Mouse (Mus musculus) limb, embryonic 11.5 days (tissue): ENCODE results near the gene Gp1bb. TPM values are rescaled to one million over a fixed set of nuclear protein-coding genes. Genes with fewer than 3 reads are reported as not detected.
A peak's percentile ranks its signal among the peaks of the same experiment; 100 is the strongest.

Experiments used
- ATAC-seq: fragments of 200-750 bp; cut with Nextera tagmentation; 2 replicates; pipeline ENCODE4 v1.8.0; 2017; ENCODE audit warnings: low read depth; ENCODE audit not compliant: insufficient number of reproducible peaks, low FRiP score, low TSS enrichment
- DNase-seq: peaks from one replicate; pipeline ENCODE4 v3.0.0-alpha.2; 2015; ENCODE audit warnings: low spot score
- H3K27ac ChIP-seq: fragments of 300-500 bp; sonication (generic); replicated peaks from 2 replicates; pipeline ENCODE4 v1.5.1; 2014; ENCODE audit warnings: low read depth, mild to moderate bottlenecking, low read length
- H3K27me3 ChIP-seq: fragments of 300-500 bp; sonication (generic); 2 replicates; pipeline ENCODE4 v1.6.1; 2014; ENCODE audit warnings: mild to moderate bottlenecking, low read length, mixed read lengths; ENCODE audit not compliant: control insufficient read depth, insufficient read depth
- H3K36me3 ChIP-seq: fragments of 300-500 bp; sonication (generic); 2 replicates; pipeline ENCODE4 v1.6.1; 2014; ENCODE audit warnings: mild to moderate bottlenecking, low read length, moderate library complexity, mixed read lengths; ENCODE audit not compliant: control insufficient read depth, insufficient read depth
- H3K4me1 ChIP-seq: fragments of 300-500 bp; sonication (generic); 2 replicates; pipeline ENCODE4 v1.6.1; 2014; ENCODE audit warnings: low read length, mixed read lengths; ENCODE audit not compliant: control insufficient read depth, insufficient read depth
- H3K4me2 ChIP-seq: fragments of 300-500 bp; sonication (generic); 2 replicates; pipeline ENCODE4 v1.6.1; 2014; ENCODE audit warnings: low read depth, mild to moderate bottlenecking, moderate library complexity; ENCODE audit not compliant: severe bottlenecking
- H3K4me3 ChIP-seq: fragments of 300-500 bp; sonication (generic); 2 replicates; pipeline ENCODE4 v1.5.1; 2014; ENCODE audit warnings: low read depth, low read length
- H3K9ac ChIP-seq: fragments of 300-500 bp; sonication (generic); 2 replicates; pipeline ENCODE4 v1.6.1; 2014; ENCODE audit warnings: mild to moderate bottlenecking, low read length
- H3K9me3 ChIP-seq: fragments of 300-500 bp; sonication (generic); 2 replicates; pipeline ENCODE4 v1.6.1; 2016; ENCODE audit warnings: low read length; ENCODE audit not compliant: control insufficient read depth
- WGBS: fragments of 180-500 bp; shearing (Covaris S2); extraction: QIAGEN DNeasy Blood & Tissue Kit; methylation state at CpG from one replicate; pipeline ENCODE4 v1.1.7; 2014; 5-methylcytosine and 5-hydroxymethylcytosine counted together
- polyA plus RNA-seq: library from polyadenylated mRNA; unstranded; fragments of >200 nt; fragmentation: Nextera tagmentation; extraction: Ambion mirVana; gene quantifications from 2 replicates; pipeline ENCODE4 v1.2.1, GENCODE M21; 2014

The Gp1bb gene
- polyA plus RNA-seq, 1 experiment from 2014 or later, result 4.5 TPM

- Histone ChIP-seq H3K36me3 (no peaks in the 10 kb centered on the region), H3K27me3 (peaks cover 77% of the 10 kb centered on the region), H3K4me1 (peaks cover 22% of the 10 kb centered on the region), H3K4me3 (peak overlapping the region; percentile 41), H3K9me3 (no peaks in the 10 kb centered on the region), H3K9ac (no peak overlapping the region), H3K4me2 (peak overlapping the region; percentile 89; the same call in 1 of the 2 replicates), H3K27ac (no peak overlapping the region)
- WGBS, result 14% methylated on average over 6 of the region's 6 CpGs
- ATAC-seq (no peak), DNase-seq (no peak)
These were observed 2.0 kb downstream of the Gp1bb start for GRCm38 (mm10) chr16:18620201-18620600.

DNA sequence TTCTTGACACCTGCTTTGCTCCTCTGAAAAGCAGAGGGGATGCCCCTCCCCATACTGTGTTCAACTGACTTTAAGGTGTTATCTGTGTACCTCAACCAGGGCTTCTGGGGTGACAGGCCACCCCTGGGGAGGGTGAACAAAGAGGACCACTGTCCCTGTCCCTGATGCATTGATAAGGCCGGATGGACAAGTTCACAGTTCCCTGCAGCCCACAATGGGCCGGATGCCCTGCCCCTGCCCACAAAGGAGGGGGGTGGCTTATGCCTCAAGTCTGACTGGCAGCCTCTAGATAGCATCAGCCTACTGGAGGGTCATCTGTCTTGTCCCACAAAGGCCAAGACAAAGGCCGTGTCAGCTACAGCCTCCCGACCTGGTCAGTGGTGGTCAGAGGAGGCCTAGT lies 3.1 kb downstream of the Gp1bb start:
- 58% methylated on average over 4 of the region's 4 CpGs for WGBS
- Histone ChIP-seq H3K4me1 (peaks cover 22% of the 10 kb centered on the region), H3K9me3 (no peaks in the 10 kb centered on the region), H3K27ac (no peak overlapping the region), H3K4me2 (no peak overlapping the region), H3K9ac (no peak overlapping the region), H3K36me3 (no peaks in the 10 kb centered on the region), H3K27me3 (peaks cover 71% of the 10 kb centered on the region), H3K4me3 (no peak overlapping the region)
- ATAC-seq (no peak), DNase-seq (no peak)

GRCm38 (mm10) chr16:18618297-18618696 lies 3.9 kb downstream of the Gp1bb start:
- 74% methylated on average over 2 of the region's 2 CpGs for WGBS
- Histone ChIP-seq H3K9me3 (no peaks in the 10 kb centered on the region), H3K9ac (no peak overlapping the region), H3K27ac (no peak overlapping the region), H3K4me1 (peaks cover 24% of the 10 kb centered on the region), H3K4me2 (no peak overlapping the region), H3K4me3 (no peak overlapping the region), H3K36me3 (no peaks in the 10 kb centered on the region), H3K27me3 (peaks cover 63% of the 10 kb centered on the region)
- DNase-seq (no peak), ATAC-seq (no peak)

DNA sequence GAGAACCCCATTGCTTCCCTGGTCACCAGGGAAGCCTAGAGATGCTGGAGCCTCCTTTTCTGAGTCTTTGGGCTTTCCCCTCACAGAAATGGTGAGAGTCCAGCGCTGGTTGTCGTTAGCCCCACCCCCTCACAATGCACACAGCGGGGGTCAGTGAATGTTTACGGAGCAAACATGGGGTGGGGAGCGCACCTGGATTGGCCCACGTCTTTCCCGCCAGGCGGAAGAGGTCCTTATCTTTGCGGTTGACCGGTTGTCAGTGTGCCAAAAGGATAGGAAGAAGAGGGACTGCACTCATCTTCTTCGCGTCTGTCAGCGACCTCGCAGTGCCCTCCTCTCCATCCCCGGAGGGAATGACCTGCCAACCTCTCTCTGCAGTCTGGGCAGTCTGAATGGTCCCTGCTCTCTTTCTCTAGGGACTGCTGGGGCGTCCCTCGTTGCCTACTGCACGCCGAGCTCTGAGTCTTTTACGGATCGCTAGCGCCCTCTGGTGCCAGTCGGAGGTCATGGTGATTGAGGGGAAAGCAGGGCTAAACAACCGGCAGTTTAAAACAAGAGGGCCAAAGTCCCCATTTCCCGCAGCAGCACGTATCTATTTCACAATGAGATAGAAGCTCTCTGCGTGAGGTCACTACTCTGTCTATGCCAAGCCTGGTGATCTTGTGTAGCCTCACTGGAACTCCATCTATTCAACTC lies 4.7 kb downstream of the Gp1bb start:
- Histone ChIP-seq H3K4me1 (peaks cover 32% of the 10 kb centered on the region), H3K4me2 (peak overlapping the region; percentile 43), H3K27ac (no peak overlapping the region), H3K36me3 (no peaks in the 10 kb centered on the region), H3K27me3 (peaks cover 55% of the 10 kb centered on the region), H3K4me3 (no peak overlapping the region), H3K9me3 (no peaks in the 10 kb centered on the region), H3K9ac (peak overlapping the region; percentile 30; the same call in 1 of the 2 replicates)
- no peak for ATAC-seq
- peak; percentile 96 for DNase-seq
- WGBS, result 2% methylated on average over 27 of the region's 27 CpGs

GRCm38 (mm10) chr16:18613301-18613700 lies 8.9 kb downstream of the Gp1bb start:
- H3K27me3 ChIP-seq, result peaks cover 29% of the 10 kb centered on the region
- 36% methylated on average over 3 of the region's 3 CpGs for whole genome bisulfite sequencing

GRCm38 (mm10) chr16:18611752-18612151 lies 10.5 kb downstream of the Gp1bb start:
- H3K4me2 ChIP-seq, result no peak overlapping the region
- no peaks in the 10 kb centered on the region for H3K36me3 ChIP-seq
- no peak overlapping the region for H3K4me3 ChIP-seq
- no peaks in the 10 kb centered on the region for H3K9me3 ChIP-seq
- 16% methylated on average over 13 of the region's 13 CpGs for WGBS
- ATAC-seq (no peak), DNase-seq (peak; percentile 44)
- no peak overlapping the region for H3K9ac ChIP-seq
- H3K27me3 ChIP-seq, result peaks cover 24% of the 10 kb centered on the region
- peaks cover 28% of the 10 kb centered on the region for H3K4me1 ChIP-seq
- no peak overlapping the region for H3K27ac ChIP-seq

More at GRCm38 (mm10) chr16:18613301-18613700, 8.9 kb downstream of the Gp1bb start:
- DNase-seq (peak; percentile 71), ATAC-seq (no peak; the same call in 1 of the 2 replicates)
- Histone ChIP-seq H3K27ac (no peak overlapping the region), H3K9ac (no peak overlapping the region), H3K4me1 (peaks cover 34% of the 10 kb centered on the region), H3K4me2 (no peak overlapping the region), H3K9me3 (no peaks in the 10 kb centered on the region), H3K4me3 (no peak overlapping the region), H3K36me3 (no peaks in the 10 kb centered on the region)

- no peak overlapping the region for H3K27ac ChIP-seq
- H3K27me3 ChIP-seq, result peaks cover 17% of the 10 kb centered on the region
- 61% methylated on average over 2 of the region's 2 CpGs for WGBS
- H3K4me3 ChIP-seq, result no peak overlapping the region
- DNase-seq (no peak), ATAC-seq (no peak)
- H3K4me2 ChIP-seq, result no peak overlapping the region
- no peak overlapping the region for H3K9ac ChIP-seq
- peaks cover 25% of the 10 kb centered on the region for H3K4me1 ChIP-seq
- no peaks in the 10 kb centered on the region for H3K9me3 ChIP-seq
- H3K36me3 ChIP-seq, result no peaks in the 10 kb centered on the region
These were observed 13.1 kb downstream of the Gp1bb start for GRCm38 (mm10) chr16:18609099-18609498.

DNA sequence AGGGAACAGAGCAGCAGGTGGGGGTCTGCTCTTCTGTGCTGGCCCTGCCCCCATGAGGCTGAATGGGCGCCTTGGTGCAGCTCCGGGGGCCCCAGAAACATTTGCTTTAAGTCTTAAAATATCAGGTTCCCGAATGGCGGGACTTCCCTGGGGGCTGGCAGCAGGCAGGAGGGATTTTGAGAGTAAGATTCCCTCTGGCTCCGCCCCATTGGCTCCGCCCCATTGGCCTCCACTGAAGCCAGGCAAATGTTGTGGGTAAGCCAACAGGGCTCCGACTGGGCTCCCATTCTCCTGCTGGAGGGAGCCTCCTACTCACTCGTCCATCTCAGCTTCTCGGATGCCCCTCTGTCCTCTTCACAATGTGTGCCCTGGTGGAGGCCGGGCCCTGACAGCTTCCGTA lies 14.0 kb downstream of the Gp1bb start:
- Histone ChIP-seq H3K4me3 (no peak overlapping the region), H3K9me3 (no peaks in the 10 kb centered on the region), H3K4me2 (peak overlapping the region; percentile 41), H3K27me3 (peaks cover 17% of the 10 kb centered on the region), H3K9ac (peak overlapping the region; percentile 22; the same call in 1 of the 2 replicates), H3K4me1 (peaks cover 22% of the 10 kb centered on the region), H3K36me3 (no peaks in the 10 kb centered on the region), H3K27ac (no peak overlapping the region)
- WGBS, result 10% methylated on average over 11 of the region's 11 CpGs
- DNase-seq (peak; percentile 59), ATAC-seq (0 out of 2 replicates have a peak, but pooled peaks have one; percentile 24)
